Mouse (Mus musculus) kidney, postnatal 36 days (tissue): ENCODE data around the gene Drc3.
A peak's percentile ranks its signal among the peaks of the same experiment; 100 is the strongest.
"Not testable (repeated sequence)": the region's sequence is repeated elsewhere in the genome, so short reads cannot be mapped to it uniquely, and the experiment has no call there.

Experiments used
- DNase-seq, 2 experiments: peaks; one replicate each; pipeline ENCODE4 v3.0.0; 2021 to 2022; ENCODE audit warnings: mixed read lengths in 2 of 2

Drc3 gene

DNA sequence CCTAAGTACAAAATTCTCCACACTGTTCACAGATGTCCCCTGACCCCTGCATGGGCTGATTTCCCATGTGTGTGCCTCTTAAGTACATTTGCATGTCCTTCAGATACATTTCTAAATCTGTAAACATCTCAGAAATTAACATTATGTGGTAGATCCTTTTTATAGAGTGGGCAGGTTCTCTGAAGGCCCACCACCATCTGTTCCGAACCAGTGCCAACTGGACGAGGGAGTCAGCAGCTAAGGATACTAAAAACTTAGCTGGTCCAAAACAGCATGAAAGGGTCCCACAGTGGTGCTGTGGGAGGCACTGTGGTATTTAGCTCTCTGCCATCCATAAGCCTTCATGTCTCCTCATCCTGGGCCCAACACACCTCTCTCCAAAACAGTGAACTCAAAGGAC, 44.0 kb downstream of the Drc3 start:
- DNase-seq, result no peak

DNA sequence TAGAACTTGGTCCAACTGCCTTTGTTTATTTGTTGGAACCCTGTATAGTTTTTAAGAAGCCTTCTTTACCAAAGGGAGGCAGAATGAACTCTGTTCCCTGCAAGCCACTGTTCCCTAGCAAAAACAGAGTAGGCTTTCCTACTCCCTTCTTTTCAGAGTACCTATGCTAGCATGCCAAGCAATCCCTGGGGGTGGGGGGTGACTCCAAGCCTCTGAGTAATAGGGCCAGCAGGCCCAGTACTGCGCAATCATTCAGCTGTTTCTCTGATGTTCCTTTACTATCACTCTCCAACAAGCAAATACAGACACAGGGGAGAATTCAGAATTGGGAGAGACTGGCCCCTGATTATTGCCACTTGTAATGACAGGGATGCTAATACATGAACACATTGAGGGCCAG, 53.5 kb downstream of the Drc3 start:
- no peak for DNase-seq

DNA sequence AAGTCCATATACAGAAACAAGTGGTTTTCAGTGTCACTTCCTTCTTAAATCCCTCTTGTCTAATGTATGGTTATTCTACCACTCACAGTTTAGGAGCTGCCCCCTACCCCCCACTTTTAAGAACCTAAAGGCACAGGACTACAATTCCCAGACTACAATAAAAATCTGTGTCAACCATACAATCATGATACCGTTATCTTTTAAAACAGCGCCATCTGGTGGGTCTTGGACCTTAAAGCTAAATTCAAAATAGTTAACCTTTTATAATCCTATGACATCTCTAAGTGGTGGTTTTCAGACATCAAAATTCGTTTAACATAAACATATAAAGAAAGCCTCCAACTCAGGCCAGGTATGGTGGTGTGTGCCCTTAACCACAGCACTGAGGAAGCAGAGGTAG, 59.0 kb downstream of the Drc3 start:
- DNase-seq, result peak; percentile 74 to 82

DNA sequence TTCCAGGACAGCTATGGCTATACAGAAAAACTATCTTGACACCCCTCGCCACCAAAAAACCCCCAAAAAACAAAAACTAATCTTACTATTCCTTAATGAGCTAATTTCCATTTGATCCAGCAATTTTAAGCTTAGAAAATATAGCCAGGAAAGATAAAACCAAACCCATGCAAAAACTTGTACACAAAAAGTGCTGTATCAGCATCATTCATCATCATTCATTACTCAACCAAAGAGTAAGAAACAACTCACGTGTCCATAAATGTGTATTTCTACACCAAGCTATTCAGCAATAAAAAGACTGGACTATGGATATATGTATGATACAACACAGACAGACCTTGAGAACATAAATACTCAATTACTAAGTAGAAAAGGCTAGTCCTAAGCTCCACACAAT, 59.8 kb downstream of the Drc3 start:
- DNase-seq, result no peak

DNA sequence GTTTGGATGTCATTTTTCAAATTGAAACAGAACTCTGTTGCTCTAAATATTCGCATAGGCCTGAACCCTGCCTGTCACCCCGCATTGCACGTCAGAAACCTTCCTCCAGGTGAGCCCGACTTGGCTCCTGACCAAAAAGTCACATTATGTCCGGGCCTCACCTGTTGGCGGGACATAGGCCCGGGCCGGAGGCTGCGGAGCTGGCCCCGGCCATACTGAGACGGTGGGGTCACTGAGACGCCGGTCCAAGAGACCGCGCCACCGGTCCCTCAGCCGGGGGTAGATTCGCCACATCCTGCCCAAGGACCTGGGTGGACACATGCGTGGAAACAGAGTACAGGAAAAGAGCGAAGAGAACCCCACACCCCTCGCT, 63.4 kb downstream of the Drc3 start:
- no peak for DNase-seq

DNA sequence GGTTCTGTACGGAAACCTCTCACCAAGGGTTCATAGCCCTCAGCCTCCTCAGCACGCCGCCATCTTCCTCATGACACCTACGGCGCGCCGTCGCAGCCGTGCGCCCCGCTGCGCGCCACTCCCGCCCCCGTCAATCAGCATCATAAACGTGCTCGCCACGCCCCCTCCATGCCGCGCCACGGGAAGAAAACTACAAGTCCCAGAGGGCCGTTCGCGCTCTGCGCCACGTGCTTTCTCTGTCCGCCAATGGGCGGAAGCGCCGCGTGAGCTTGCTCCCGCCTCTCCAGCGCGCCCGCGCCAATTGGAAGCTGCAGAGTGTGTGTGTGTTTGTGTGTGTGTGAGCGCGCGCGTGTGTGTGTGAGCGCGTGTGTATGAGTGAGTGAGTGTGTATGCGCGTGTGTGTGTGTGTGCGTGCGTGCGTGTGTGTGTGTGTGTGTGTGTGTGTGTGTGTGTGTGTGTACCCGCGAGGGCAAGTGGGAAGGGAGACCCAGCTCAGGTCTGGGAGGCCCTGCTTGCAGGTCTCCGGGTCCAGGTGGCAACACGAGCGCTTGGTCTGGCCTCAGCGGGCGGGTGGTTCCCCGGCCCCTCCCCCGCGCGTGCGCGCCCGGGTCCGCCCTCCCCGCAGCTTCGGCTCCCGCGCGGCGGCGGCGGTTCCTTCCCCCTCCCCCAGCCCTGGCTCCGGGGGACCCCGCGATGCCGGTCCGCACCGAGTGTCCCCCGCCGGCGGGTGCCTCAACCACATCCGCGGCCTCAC, 64.0 kb downstream of the Drc3 start, which contains the start of gene Gid4:
Gene Gid4, plus strand, starts transcription at position 183 of the 754 bp plus-strand sequence.
- DNase-seq, result peak; percentile 99

GRCm38 (mm10) chr11:60417717-60418472, 64.8 kb downstream of the Drc3 start, which contains the start of gene Atpaf2:
TSS of gene Atpaf2 (minus strand) at chr11:60418457.
- DNase-seq, result peak in 1 of 2 experiments; percentile 19

DNA sequence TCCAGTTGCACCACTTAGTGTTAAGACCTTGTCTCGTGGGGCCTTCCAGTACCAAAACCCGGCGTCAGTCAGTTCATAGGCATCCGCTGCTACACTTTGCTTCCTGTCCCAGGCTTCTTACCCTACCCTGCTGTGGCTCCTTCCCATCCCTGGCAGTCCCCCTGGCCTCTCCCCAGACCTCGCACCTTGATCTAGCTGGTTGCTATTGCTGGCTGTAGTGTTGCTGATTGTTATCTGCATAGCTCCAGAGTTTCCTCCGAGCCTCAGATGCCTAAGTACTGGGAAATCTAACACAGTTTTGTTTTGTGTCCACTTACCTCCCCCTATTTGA, 65.3 kb downstream of the Drc3 start:
- peak; percentile 14 to 16 for DNase-seq

DNA sequence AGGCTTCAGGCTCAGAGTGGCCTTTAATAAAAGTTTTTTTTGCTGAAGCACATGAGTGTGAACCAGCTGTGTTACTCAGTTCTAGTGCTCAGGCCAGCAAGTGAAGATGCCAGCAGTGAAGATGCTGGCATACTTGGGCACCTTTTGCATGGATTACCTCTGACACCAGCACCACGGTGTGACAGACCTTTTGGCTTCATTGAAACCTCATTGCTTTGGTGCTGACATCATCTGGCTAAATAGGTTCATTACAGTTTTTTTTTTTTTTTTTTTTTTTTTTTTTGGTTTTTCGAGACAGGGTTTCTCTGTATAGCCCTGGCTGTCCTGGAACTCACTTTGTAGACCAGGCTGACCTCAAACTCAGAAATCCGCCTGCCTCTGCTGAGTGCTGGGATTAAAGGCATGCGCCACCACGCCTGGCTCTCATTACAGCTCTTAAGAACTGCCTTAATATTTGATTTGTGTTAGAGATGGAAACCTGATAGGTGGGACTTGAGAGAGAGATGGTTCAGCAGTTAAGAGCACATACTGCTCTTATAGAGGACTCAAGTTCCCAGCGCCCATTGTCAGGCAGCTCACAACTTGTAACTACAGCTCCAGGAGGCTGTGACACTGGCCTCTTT, 69.0 kb downstream of the Drc3 start:
- DNase-seq, result peak in 1 of 2 experiments; percentile 12

GRCm38 (mm10) chr11:60423006-60423405, 69.9 kb downstream of the Drc3 start:
- no peak for DNase-seq

GRCm38 (mm10) chr11:60426417-60426816, 73.3 kb downstream of the Drc3 start:
- DNase-seq, result no peak

- DNase-seq, result no peak
These were observed 74.5 kb downstream of the Drc3 start for GRCm38 (mm10) chr11:60427628-60428027.

DNA sequence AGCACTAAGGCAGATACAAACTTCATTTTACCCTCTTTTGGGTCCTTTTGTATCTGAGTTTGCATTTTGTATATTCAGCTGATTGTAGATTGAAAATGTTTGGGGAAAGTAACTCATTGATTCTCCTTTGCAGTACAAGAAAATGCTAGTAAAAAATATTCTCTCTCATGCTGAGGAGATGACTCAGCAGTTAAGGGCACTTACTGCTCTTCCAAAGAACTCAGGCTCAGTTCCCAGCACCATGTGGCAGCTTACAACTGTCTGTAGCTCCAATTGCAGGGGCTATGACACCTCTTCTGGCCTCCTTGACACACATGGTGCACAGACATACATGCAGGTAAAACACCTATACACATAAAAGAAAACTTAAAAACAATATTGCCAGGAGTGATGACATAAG, 80.4 kb downstream of the Drc3 start:
- no peak for DNase-seq

DNA sequence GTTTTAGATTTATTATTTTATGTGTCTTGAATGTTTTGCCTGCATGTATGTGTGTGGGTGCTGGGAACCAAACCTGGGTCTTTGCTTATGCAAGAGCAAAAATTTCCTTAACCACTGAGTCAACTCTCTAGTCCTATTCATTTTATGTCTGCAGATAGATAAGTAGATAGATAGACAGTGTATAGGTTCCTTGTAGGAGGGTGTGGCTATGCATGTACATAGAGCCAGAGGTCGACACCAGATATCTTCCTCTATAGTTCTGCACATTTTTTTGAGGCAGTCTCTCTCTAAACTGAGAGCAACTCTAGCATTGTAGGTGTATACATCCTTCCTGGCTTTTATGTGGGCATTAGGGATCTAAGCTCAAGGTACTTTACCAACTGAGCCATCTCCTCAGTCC, 82.0 kb downstream of the Drc3 start:
- DNase-seq, result no peak

GRCm38 (mm10) chr11:60436618-60437017, 83.5 kb downstream of the Drc3 start:
- DNase-seq, result no peak

GRCm38 (mm10) chr11:60439621-60440020, 86.5 kb downstream of the Drc3 start:
- not testable (repeated sequence) for DNase-seq

DNA sequence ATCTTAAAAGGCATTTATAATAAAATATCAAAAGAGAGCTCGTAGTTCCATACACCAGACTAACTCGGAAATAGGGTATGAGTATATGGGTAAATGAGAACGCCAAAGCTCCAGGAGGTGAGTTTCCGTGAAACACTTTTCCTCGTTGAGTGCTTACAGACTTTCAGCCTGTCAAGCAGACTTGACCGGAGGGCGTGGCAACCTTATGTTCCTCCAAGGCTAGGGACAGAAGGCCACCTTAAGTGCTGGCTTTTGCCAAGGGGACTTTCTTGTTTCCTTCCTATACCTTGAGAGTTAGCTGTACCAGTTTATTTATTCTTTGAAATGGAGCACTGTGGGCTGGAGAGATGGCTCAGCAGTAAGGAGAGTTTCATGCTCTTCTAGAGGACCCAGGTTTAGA, 87.0 kb downstream of the Drc3 start:
- peak; percentile 10 to 12 for DNase-seq

- DNase-seq, result no peak
These were observed 89.8 kb downstream of the Drc3 start for GRCm38 (mm10) chr11:60442896-60443295.
